Mouse (Mus musculus): ENCODE results near the gene Olfr547.
"Not testable (repeated sequence)": the region's sequence is repeated elsewhere in the genome, so short reads cannot be mapped to it uniquely, and the experiment has no call there.

GRCm38 (mm10) chr7:102494416-102494815 is 40.1 kb upstream of the Olfr547 start:
- not testable (repeated sequence) for TF ChIP-seq CTCF (IDR thresholded peaks at IDR 0.05; ENCODE audit: control insufficient read depth, insufficient read depth, low read length); POLR2A (IDR thresholded peaks at IDR 0.05; ENCODE audit: borderline replicate concordance, control insufficient read depth, low read depth, low read length)
